Mouse (Mus musculus) adrenal gland (tissue): ENCODE results near the gene Mpp3.

Experiments
- intact Hi-C: fragments of 180-260 bp; cut with DNase I; formaldehyde crosslinking; loops from one replicate; pipeline ENCODE4 v1.15.1; 2025

The Mpp3 gene

GRCm38 (mm10) chr11:101950021-101950420 lies 78.2 kb downstream of the Mpp3 start:
- intact Hi-C loops, result no loop called here
